Mouse (Mus musculus) kidney, postnatal 0 days (tissue): ENCODE measurements around the gene 1700001C19Rik. TPM values are rescaled to one million over a fixed set of nuclear protein-coding genes. Genes with fewer than 3 reads are reported as not detected.
A peak's percentile ranks its signal among the peaks of the same experiment; 100 is the strongest.

ENCODE experiments used
- ATAC-seq: fragments of 200-750 bp; cut with Nextera tagmentation; replicated peaks from 2 replicates; pipeline ENCODE4 v1.8.0; 2017; ENCODE audit warnings: low read depth, moderate number of reproducible peaks, moderate TSS enrichment, moderate library complexity; ENCODE audit not compliant: low FRiP score
- DNase-seq: peaks from one replicate; pipeline ENCODE4 v3.0.0-alpha.2; 2016; ENCODE audit warnings: low spot score
- H3K27ac ChIP-seq: fragments of 300-500 bp; sonication (generic); 2 replicates; pipeline ENCODE4 v1.5.1; 2014; ENCODE audit warnings: mild to moderate bottlenecking
- H3K27me3 ChIP-seq: fragments of 300-500 bp; sonication (generic); 2 replicates; pipeline ENCODE4 v1.6.1; 2014; ENCODE audit warnings: low read length, mixed read lengths; ENCODE audit not compliant: insufficient read depth
- H3K36me3 ChIP-seq: fragments of 300-500 bp; sonication (generic); 2 replicates; pipeline ENCODE4 v1.6.1; 2014; ENCODE audit warnings: low read length, mixed read lengths; ENCODE audit not compliant: insufficient read depth
- H3K4me1 ChIP-seq: fragments of 300-500 bp; sonication (generic); replicated peaks from 2 replicates; pipeline ENCODE4 v1.6.1; 2014; ENCODE audit warnings: antibody characterized with exemption, low read length, mixed read lengths; ENCODE audit not compliant: insufficient read depth
- H3K4me2 ChIP-seq: fragments of 300-500 bp; sonication (generic); 2 replicates; pipeline ENCODE4 v1.6.1; 2014; ENCODE audit warnings: mild to moderate bottlenecking, low read length, moderate library complexity, mixed read lengths
- H3K4me3 ChIP-seq: fragments of 300-500 bp; sonication (generic); replicated peaks from 2 replicates; pipeline ENCODE4 v1.5.1; 2014; ENCODE audit warnings: low read depth, low read length
- H3K9ac ChIP-seq: fragments of 300-500 bp; sonication (generic); 2 replicates; pipeline ENCODE4 v1.6.1; 2014; ENCODE audit warnings: low read depth, low read length
- H3K9me3 ChIP-seq: fragments of 300-500 bp; sonication (generic); replicated peaks from 2 replicates; pipeline ENCODE4 v1.6.1; 2016; ENCODE audit warnings: low read length, inconsistent platforms, mixed read lengths
- CTCF ChIP-seq: IDR thresholded peaks from 2 replicates; pipeline ENCODE4 v1.5.1; 2016; ENCODE audit warnings: antibody characterized with exemption, low read depth, mild to moderate bottlenecking, moderate library complexity
- WGBS: fragments of 180-500 bp; shearing (Covaris S2); extraction: QIAGEN DNeasy Blood & Tissue Kit; methylation state at CpG from one replicate; pipeline ENCODE4 v1.1.7; 2014; 5-methylcytosine and 5-hydroxymethylcytosine counted together
- polyA plus RNA-seq: library from polyadenylated mRNA; unstranded; fragments of >200 nt; fragmentation: Nextera tagmentation; extraction: Ambion mirVana; gene quantifications from 2 replicates; pipeline ENCODE4 v1.2.1, GENCODE M21; 2015

The 1700001C19Rik gene
- polyA plus RNA-seq, 1 experiment from 2014 or later = 0.45 TPM

DNA sequence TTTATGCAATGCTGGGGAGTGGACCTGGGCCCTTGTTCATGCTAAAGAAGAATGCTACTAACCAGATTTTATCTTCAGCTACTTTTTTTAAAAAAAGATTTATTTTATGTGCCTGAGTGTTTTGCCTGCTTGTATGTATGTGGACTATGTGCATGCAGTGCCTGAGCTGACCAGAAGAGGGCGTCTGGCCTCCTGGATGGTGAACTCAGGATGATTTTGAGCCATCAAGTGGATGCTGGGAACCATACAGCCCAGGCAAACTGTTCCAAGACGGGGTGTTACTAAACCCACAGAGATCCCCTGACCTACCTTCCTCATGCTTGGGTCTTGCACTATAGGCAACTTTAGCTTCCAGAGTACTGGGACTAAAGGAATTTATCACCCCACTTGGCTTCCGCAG, 38.5 kb upstream of the 1700001C19Rik start:
- Histone ChIP-seq H3K36me3 (no peaks in the 10 kb centered on the region), H3K9me3 (no peaks in the 10 kb centered on the region), H3K4me3 (no peak overlapping the region), H3K4me2 (no peak overlapping the region), H3K27me3 (no peaks in the 10 kb centered on the region), H3K4me1 (no peaks in the 10 kb centered on the region; the same call in 1 of the 2 replicates), H3K9ac (no peak overlapping the region), H3K27ac (no peak overlapping the region)
- WGBS = 51% methylated on average over 3 of the region's 3 CpGs
- DNase-seq = no peak
- TF ChIP-seq CTCF = peak; percentile 63
- ATAC-seq = no peak

DNA sequence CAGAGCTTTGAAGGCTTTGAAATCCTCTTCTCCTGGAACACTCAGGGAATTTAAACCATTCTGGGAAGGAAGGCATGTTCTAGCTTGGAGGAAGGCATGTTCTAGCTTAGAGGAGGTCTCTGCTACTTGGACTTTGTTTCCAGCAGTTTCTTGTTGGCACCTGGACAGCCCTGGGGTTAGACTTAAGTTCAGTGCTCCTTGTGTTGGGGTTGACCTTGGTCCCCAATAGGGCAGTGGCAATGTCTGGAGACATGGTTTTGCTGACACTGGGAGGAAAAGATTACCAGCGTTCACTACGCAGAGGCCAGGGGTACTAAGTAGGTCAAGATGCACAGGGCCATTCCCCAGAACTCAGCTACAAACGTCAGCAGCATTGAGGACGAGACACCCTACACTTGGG, 38.0 kb upstream of the 1700001C19Rik start:
- 89% methylated on average over 4 of the region's 4 CpGs for WGBS

DNA sequence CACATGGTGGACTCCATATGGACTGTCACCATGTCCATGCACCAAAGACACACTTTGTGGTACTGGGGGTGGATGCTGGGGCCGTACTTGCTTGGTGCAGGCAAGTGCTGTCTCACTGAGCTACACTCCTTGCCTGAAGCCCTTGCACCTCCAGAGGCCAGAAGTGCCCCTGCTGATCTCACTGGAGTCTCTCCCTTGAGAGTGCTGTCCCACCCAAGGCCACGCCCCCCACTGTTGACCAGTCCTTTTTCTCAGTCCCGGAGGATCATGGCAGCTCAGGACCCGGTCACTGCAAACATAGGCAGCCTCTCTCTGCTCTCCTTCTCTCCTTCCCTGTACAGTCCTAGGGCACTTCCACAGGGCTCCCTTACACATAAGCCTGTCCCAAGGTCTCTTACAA, 37.1 kb upstream of the 1700001C19Rik start:
- H3K27ac ChIP-seq = no peak overlapping the region
- ATAC-seq (no peak), DNase-seq (no peak)
- H3K36me3 ChIP-seq = no peaks in the 10 kb centered on the region
- no peaks in the 10 kb centered on the region; the same call in 1 of the 2 replicates for H3K4me1 ChIP-seq
- H3K4me3 ChIP-seq = no peak overlapping the region
- 84% methylated on average over 4 of the region's 4 CpGs for WGBS
- no peak for TF ChIP-seq CTCF
- H3K9me3 ChIP-seq = no peaks in the 10 kb centered on the region
- H3K27me3 ChIP-seq = no peaks in the 10 kb centered on the region
- no peak overlapping the region for H3K9ac ChIP-seq
- H3K4me2 ChIP-seq = no peak overlapping the region

More for the DNA sequence above, 38.0 kb upstream of the 1700001C19Rik start:
- Histone ChIP-seq H3K36me3 (no peaks in the 10 kb centered on the region), H3K27me3 (no peaks in the 10 kb centered on the region), H3K27ac (no peak overlapping the region), H3K4me1 (no peaks in the 10 kb centered on the region; the same call in 1 of the 2 replicates), H3K9ac (no peak overlapping the region), H3K9me3 (no peaks in the 10 kb centered on the region), H3K4me2 (no peak overlapping the region), H3K4me3 (no peak overlapping the region)
- no peak for TF ChIP-seq CTCF
- no peak for DNase-seq
- ATAC-seq = no peak

DNA sequence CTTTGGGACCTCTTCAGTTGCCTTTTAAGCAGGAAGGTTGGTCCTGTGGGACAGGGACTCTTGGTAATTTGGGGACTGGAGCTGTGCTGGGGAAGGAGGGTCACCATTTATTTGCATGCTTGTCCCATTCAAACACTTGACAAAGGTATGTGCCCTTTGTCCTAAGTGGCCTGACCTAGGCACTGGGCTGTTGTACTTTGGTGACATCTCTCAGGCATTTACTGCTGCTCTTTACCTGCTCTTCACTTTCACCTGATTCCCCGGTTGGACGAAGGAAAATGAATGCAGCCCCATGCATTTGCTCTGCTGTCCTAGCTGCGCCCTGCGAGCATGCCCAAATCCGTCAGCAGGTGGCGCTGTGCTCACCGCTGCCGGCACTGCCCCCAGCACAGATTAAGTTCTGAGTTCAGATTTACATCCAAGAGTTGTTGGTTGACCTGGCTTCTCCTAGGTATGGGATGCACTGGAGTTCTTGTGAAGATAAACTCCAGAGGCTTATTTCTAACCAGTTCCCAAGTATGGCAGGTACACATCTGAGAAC, 36.3 kb upstream of the 1700001C19Rik start:
- Histone ChIP-seq H3K27me3 (no peaks in the 10 kb centered on the region), H3K27ac (no peak overlapping the region), H3K9me3 (no peaks in the 10 kb centered on the region), H3K4me1 (peaks cover 2% of the 10 kb centered on the region), H3K36me3 (no peaks in the 10 kb centered on the region), H3K4me2 (no peak overlapping the region), H3K4me3 (no peak overlapping the region), H3K9ac (no peak overlapping the region)
- TF ChIP-seq CTCF = peak; percentile 79
- DNase-seq = peak; percentile 39
- 18% methylated on average over 8 of the region's 8 CpGs for WGBS
- no peak for ATAC-seq

DNA sequence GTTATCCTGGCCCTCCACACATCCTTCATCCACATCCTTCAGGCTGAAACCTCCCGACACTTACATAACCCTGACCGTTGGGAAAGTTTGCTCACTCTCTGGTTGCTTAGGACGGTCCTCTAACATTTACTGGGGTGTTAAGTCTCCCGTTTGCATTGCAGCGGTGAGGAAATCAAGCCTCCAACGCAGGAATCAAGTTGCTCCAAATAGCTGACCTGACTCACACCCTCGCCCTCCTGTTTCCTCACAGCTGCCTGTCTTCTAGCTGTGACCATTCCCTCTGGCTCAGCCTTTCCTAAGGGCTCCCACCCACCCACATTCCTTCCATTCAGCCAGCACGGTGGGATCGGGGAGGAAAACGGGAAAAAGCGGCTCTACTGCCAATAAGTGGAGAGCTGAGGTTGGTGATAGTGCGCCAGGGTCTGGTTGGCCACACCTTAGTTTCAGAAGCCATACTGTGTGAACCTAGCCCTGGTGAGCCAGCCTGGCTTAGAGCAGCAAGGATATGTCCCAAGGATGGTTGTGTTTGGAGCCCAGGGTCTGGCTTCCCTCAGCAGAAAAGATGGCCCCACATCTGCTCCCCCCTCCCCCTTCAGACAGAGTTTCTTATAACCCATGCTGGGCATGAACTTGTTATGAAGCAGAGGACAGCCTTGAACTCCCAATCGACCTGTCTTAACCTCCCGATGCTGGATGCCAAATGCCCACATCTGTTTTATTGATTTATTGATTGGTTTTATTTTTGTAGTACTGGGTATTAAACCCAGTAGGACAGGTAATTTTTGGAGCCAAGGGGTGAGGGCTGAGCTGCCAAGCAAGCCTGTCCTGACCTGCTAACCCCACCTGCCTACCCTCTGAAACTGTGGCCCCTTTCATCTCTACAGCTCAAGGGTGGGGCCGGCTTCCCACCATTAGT, 35.5 kb upstream of the 1700001C19Rik start:
- no peak overlapping the region for H3K4me2 ChIP-seq
- H3K4me3 ChIP-seq = no peak overlapping the region
- TF ChIP-seq CTCF = no peak
- no peaks in the 10 kb centered on the region for H3K9me3 ChIP-seq
- H3K27ac ChIP-seq = peak overlapping the region; percentile 19; the same call in 1 of the 2 replicates
- no peak overlapping the region for H3K9ac ChIP-seq
- DNase-seq (peak; percentile 84), ATAC-seq (no peak)
- H3K4me1 ChIP-seq = peaks cover 4% of the 10 kb centered on the region
- no peaks in the 10 kb centered on the region for H3K36me3 ChIP-seq
- H3K27me3 ChIP-seq = no peaks in the 10 kb centered on the region
- 20% methylated on average over 15 of the region's 15 CpGs for WGBS

DNA sequence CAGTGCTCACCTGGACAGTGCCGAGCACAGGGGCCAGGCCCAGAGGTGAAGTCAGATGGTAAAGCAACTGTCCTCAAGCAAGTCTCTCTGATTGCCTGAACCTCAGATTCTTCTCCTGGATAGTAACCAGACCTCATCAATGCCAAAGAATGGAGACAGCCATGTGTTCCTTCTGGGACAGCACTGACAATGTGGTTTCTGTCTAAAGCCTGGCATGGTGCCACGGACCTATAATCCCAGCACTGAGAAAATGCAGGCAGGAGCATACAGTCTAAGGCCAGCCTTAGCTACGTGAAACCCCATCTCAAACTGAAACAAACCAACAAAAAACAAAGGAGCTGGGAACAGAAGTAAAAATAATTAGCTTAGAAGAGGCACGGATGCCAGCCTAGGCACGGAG, 33.5 kb upstream of the 1700001C19Rik start:
- ATAC-seq (no peak), DNase-seq (peak; percentile 49)
- no peaks in the 10 kb centered on the region for H3K9me3 ChIP-seq
- H3K4me3 ChIP-seq = no peak overlapping the region
- H3K27ac ChIP-seq = no peak overlapping the region
- H3K4me1 ChIP-seq = peaks cover 4% of the 10 kb centered on the region
- H3K4me2 ChIP-seq = no peak overlapping the region
- H3K27me3 ChIP-seq = no peaks in the 10 kb centered on the region
- TF ChIP-seq CTCF = no peak
- H3K9ac ChIP-seq = no peak overlapping the region
- H3K36me3 ChIP-seq = no peaks in the 10 kb centered on the region
- 77% methylated on average over 5 of the region's 5 CpGs for WGBS
